Mouse (Mus musculus): ENCODE measurements around the gene Taf6l. TPM values are rescaled to one million over a fixed set of nuclear protein-coding genes. Genes with fewer than 3 reads are reported as not detected.
"Not testable (repeated sequence)": the region's sequence is repeated elsewhere in the genome, so short reads cannot be mapped to it uniquely, and the experiment has no call there.

Gene Taf6l
- total RNA-seq, 1 experiment from 2014 or later: 23.1 TPM

DNA sequence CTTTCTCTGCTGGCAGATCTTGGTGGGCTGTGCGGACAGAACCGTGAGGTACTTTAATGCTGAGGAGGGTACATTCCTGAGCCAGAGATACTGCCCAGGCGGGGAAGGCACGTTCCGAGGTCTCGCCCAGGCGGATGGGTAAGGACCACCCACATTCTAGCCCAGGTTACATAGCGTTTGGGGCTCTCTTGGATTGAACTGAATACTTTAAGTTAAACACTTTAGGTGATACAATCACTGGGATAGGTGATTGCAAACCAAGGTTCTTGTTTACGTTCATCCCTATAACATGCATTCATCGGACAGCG, 50.1 kb downstream of the Taf6l start:
- no peak for DNase-seq

- peak; percentile 90 for DNase-seq
Measured at GRCm38 (mm10) chr19:8735389-8736159, 50.6 kb downstream of the Taf6l start, which contains the start of gene Wdr74. Wdr74 (plus strand) TSS chr19:8735827.

GRCm38 (mm10) chr19:8734334-8734733, 51.9 kb downstream of the Taf6l start:
- DNase-seq: no peak

DNA sequence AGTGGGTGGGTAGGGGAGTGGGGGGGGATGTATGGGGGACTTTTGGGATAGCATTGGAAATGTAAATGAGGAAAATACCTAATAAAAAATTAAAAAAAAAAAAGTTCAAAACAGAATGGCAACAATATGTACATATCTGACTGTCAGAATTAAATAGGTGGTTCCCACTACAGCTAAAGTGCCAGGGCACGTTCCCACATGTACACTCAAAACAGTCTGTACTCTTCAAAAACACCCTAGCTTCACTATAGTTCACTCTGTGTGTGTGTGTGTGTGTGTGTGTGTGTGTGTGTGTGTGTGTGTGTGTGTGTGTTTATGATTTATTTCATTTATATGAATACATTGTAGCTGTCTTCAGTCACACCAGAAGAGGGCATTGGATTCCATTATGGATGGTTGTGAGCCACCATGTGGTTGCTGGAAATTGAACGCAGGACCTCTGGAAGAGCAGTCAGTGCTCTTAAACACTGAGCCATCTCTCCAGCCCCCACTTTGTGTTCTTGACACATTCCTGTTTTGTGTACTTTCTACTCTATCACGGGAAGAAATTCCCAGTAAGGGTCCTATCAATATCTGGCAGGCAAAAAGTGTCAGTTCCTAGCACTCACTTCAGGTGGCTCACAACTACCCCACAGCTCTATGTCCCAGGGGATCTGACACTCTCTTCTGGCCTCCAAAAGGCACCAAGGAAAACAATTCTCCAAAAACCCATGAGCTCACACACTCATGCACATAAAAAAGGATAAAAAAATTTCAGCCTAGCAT, 57.7 kb downstream of the Taf6l start:
- DNase-seq: not testable (repeated sequence)

DNA sequence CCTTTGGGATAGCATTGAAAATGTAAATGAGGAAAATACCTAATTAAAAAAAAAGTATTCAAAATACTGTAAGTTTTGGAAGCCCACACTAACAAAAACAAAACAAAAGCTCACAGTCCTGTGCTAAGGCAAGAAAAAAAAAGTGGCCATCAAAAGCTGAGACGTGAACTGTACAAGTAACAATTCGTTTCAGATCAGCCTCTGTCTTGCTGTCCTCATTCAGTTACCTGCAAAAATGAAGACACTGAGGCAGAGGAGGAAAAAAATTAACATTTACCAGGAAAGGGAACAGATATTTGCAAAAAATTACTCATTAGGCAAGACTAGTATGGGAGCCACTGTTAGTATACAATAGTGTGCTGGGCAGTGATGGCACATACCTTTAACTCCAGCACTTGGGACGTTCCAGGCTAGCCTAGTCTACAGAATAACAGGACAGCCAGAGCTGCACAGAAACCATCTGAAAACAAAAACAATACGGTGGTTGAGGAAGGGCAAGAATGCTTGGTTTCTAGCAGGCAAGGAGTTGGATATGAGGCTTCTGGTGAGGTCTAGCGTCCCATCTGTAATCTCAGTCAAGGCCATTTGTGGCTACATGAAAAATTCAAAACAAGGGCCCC, 58.6 kb downstream of the Taf6l start:
- no peak for DNase-seq

GRCm38 (mm10) chr19:8726609-8727390, 59.4 kb downstream of the Taf6l start:
- no peak for DNase-seq

DNA sequence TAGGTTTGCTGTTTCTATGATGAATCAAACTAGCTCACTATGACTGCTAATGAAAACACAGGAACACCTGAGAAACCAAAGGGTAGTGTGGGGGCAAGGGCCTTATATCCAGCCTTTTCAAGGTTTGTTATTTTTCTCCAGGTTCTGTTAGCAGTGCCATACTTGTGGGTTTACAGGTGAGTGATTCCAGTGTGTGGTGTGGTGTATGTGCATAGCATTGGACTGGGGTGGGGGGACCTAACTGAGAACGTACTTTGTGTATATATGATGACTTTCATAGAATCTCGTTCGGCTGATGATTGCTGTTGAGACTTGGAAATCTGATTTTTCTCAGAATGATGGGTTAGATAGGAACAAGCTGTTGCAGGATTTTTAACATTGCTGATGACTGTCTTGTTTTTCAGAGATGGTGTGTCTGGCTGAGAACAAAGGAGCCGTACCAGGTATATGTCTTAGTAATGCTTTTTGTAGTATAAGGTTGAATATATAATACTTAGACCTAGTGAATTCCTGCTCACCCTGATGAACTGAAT, 61.1 kb downstream of the Taf6l start:
- no peak for DNase-seq

Small RNA genes within 50 kb of the gene (microRNA-seq; reads per million reads assigned to microRNA genes)
- gene Mir6992: 0 reads per million in 2 experiments

Other genes starting within 250 kb of the Taf6l start
- gene Slc22a8, start 195.2 kb downstream of the Taf6l start, total RNA-seq (2021): 0.24 TPM in 1 of 2 replicates, not detected in the other
- not detected in 2 replicates for gene Slc22a6, start 168.4 kb downstream of the Taf6l start, total RNA-seq (2021)
- 1.6 and 2.4 TPM in 2 replicates for gene Chrm1, start 122.6 kb downstream of the Taf6l start, total RNA-seq (2021)
- 269 and 403 TPM in 2 replicates for gene Slc3a2, start 63.0 kb downstream of the Taf6l start, total RNA-seq (2021)
- 52.0 and 57.7 TPM in 2 replicates for gene Wdr74, start 50.6 kb downstream of the Taf6l start, total RNA-seq (2021)
- gene 1700092M07Rik, start 45.7 kb downstream of the Taf6l start, total RNA-seq (2021): 2.6 and 2.8 TPM in 2 replicates
- gene Stx5a, start 45.0 kb downstream of the Taf6l start, total RNA-seq (2021): 92.3 and 106 TPM in 2 replicates
- 128 and 179 TPM in 2 replicates for gene Nxf1, start 29.3 kb downstream of the Taf6l start, total RNA-seq (2021)
- 122 and 123 TPM in 2 replicates for gene Tmem223, start 15.4 kb downstream of the Taf6l start, total RNA-seq (2021)
- 56.4 and 75.9 TPM in 2 replicates for gene Tmem179b, start 11.9 kb downstream of the Taf6l start, total RNA-seq (2021)
- gene Polr2g, start 12.2 kb upstream of the Taf6l start, total RNA-seq (2021): 96.3 and 103 TPM in 2 replicates
- gene Zbtb3, start 16.1 kb upstream of the Taf6l start, total RNA-seq (2021): 2.4 and 3.9 TPM in 2 replicates
- 32.7 and 41.1 TPM in 2 replicates for gene Ttc9c, start 32.9 kb upstream of the Taf6l start, total RNA-seq (2021)
- 72.0 and 83.0 TPM in 2 replicates for gene Hnrnpul2, start 33.6 kb upstream of the Taf6l start, total RNA-seq (2021)
- 23.5 TPM in 1 of 2 replicates, not detected in the other for gene AC129217.1, start 43.4 kb upstream of the Taf6l start, total RNA-seq (2021)
- 139 and 169 TPM in 2 replicates for gene Bscl2, start 51.0 kb upstream of the Taf6l start, total RNA-seq (2021)
- gene Gng3, start 52.8 kb upstream of the Taf6l start, total RNA-seq (2021): 5.3 and 6.1 TPM in 2 replicates
- 1.4 and 1.8 TPM in 2 replicates for gene Lrrn4cl, start 64.4 kb upstream of the Taf6l start, total RNA-seq (2021)
- 206 and 217 TPM in 2 replicates for gene Ubxn1, start 85.1 kb upstream of the Taf6l start, total RNA-seq (2021)
- 70.0 and 72.2 TPM in 2 replicates for gene Uqcc3, start 94.5 kb upstream of the Taf6l start, total RNA-seq (2021)
- 5.9 and 23.7 TPM in 2 replicates for gene Lbhd1, start 97.3 kb upstream of the Taf6l start, total RNA-seq (2021)
- not detected in 2 replicates for gene Gm49403, start 97.5 kb upstream of the Taf6l start, total RNA-seq (2021)
- 48.8 and 57.4 TPM in 2 replicates for gene 1810009A15Rik, start 102.4 kb upstream of the Taf6l start, total RNA-seq (2021)
- gene Gm49416, start 102.5 kb upstream of the Taf6l start, total RNA-seq (2021): not detected in 2 replicates
- gene Ints5, start 106.6 kb upstream of the Taf6l start, total RNA-seq (2021): 23.5 and 26.7 TPM in 2 replicates
- gene Ganab, start 111.7 kb upstream of the Taf6l start, total RNA-seq (2021): 196 and 200 TPM in 2 replicates
- 58.5 and 60.9 TPM in 2 replicates for gene B3gat3, start 134.0 kb upstream of the Taf6l start, total RNA-seq (2021)
- gene Rom1, start 142.9 kb upstream of the Taf6l start, total RNA-seq (2021): 33.4 and 33.8 TPM in 2 replicates
- gene Eml3, start 143.1 kb upstream of the Taf6l start, total RNA-seq (2021): 57.2 and 67.5 TPM in 2 replicates
- 98.6 and 104 TPM in 2 replicates for gene Mta2, start 155.5 kb upstream of the Taf6l start, total RNA-seq (2021)
- 23.1 and 23.6 TPM in 2 replicates for gene Tut1, start 167.4 kb upstream of the Taf6l start, total RNA-seq (2021)
- 327 and 416 TPM in 2 replicates for gene Eef1g, start 180.6 kb upstream of the Taf6l start, total RNA-seq (2021)
- 93.0 and 106 TPM in 2 replicates for gene Ahnak, start 202.9 kb upstream of the Taf6l start, total RNA-seq (2021)